Comparison of ENCODE assay signal across 10 mouse cellular contexts in genomic region chr5:76025996-76026665, GRCm38 (mm10). TPM values are rescaled to one million over a fixed set of nuclear protein-coding genes. Genes with fewer than 3 reads are reported as not detected.
DNase-seq lines count a peak whose midpoint lies in the region; ATAC-seq and TF ChIP-seq lines count a peak whose summit lies in the region.
"Had no signal": no experiment of that assay in that cellular context is flagged by ENCODE, and none has a peak within 500 bp of the region (broad histone marks: within the 10 kb centered on the region; RNA-seq: fewer than 3 reads in every experiment).

No protein-coding gene starts in this region.

- no peaks in the 10 kb centered on the region for H3K79me2 ChIP-seq in liver, adult 2 months (ENCODE audit: control insufficient read depth, insufficient read depth, low read length)

- no peaks in the 10 kb centered on the region for H3K9me3 ChIP-seq in liver, embryonic 11.5 days (ENCODE audit: control insufficient read depth, low read length)
- H3K9me3 ChIP-seq: G1E had no signal

- peak; percentile 54 for TF ChIP-seq CTCF in liver, adult 2 months (IDR thresholded peaks at IDR 0.05; ENCODE audit: low read depth, low read length)
- TF ChIP-seq CTCF in brain, embryonic 14.5 days (IDR thresholded peaks at IDR 0.05; ENCODE audit: borderline replicate concordance, extremely low read depth, insufficient read depth, insufficient read length), result peak; percentile 37; the same call in 1 of the 2 replicates

- H3K9ac ChIP-seq in liver, adult 2 months (ENCODE audit: low read depth, low read length), result no peak overlapping the region
- H3K9ac ChIP-seq in liver, embryonic 11.5 days (ENCODE audit: low read depth, low read length), result no peak overlapping the region

- no peak for TF ChIP-seq POLR2A in liver, adult 2 months (IDR thresholded peaks at IDR 0.05; ENCODE audit: extremely low read depth, insufficient read depth, low read length)
- TF ChIP-seq POLR2A in brain, embryonic 14.5 days (IDR thresholded peaks at IDR 0.05; ENCODE audit: borderline replicate concordance, extremely low read depth, insufficient read depth, insufficient read length, poor library complexity, severe bottlenecking), result no peak

- H3K27me3 ChIP-seq in liver, adult 2 months (ENCODE audit: control insufficient read depth, insufficient read depth, low read length), result no peaks in the 10 kb centered on the region
- no peaks in the 10 kb centered on the region for H3K27me3 ChIP-seq in liver, embryonic 11.5 days (replicated peaks; ENCODE audit: control insufficient read depth, insufficient read depth, low read length)

- H3K27ac ChIP-seq in liver, adult 2 months (replicated peaks; ENCODE audit: insufficient read depth, low read depth, low read length), result no peak overlapping the region
- H3K27ac ChIP-seq in liver, embryonic 11.5 days (ENCODE audit: low read depth, low read length), result no peak overlapping the region
- H3K27ac ChIP-seq: macrophage had no signal

- peaks cover 2% of the 10 kb centered on the region; the same call in 1 of the 2 replicates for H3K4me1 ChIP-seq in liver, adult 2 months (ENCODE audit: control insufficient read depth, insufficient read depth, low read length)
- H3K4me1 ChIP-seq in liver, embryonic 11.5 days (replicated peaks; ENCODE audit: control insufficient read depth, insufficient read depth, low read length), result peaks cover 9% of the 10 kb centered on the region

- H3K4me3 ChIP-seq in liver, adult 2 months (ENCODE audit: insufficient read depth, low read depth, low read length), result no peak overlapping the region
- no peak overlapping the region for H3K4me3 ChIP-seq in liver, embryonic 11.5 days (ENCODE audit: low read depth, low read length)

- ATAC-seq in liver, embryonic 11.5 days (replicated peaks; ENCODE audit: low FRiP score), result no peak

- H3K4me2 ChIP-seq in liver, embryonic 11.5 days, result no peak overlapping the region

- H3K36me3 ChIP-seq in liver, adult 2 months (ENCODE audit: control insufficient read depth, insufficient read depth, low read length), result no peaks in the 10 kb centered on the region
- H3K36me3 ChIP-seq in liver, embryonic 11.5 days (ENCODE audit: control insufficient read depth, insufficient read depth, low read length), result no peaks in the 10 kb centered on the region
- H3K36me3 ChIP-seq: G1E had no signal

- peak; percentile 72 for DNase-seq in embryo, embryonic 10 days (ENCODE audit: low spot score)
- no peak for DNase-seq in embryo, embryonic 9.5 days (ENCODE audit: extremely low spot score)
- peak; percentile 64 for DNase-seq in liver, adult 2 months (ENCODE audit: extremely low read depth, low read depth, low spot score)
- no peak for DNase-seq in liver, embryonic 11.5 days (ENCODE audit: low spot score)
- peak; percentile 56 for DNase-seq in brain, embryonic 14.5 days (ENCODE audit: low read depth)
- DNase-seq in kidney, postnatal 4 days, result peak; percentile 46 to 57
- no peak for DNase-seq in gastrocnemius, adult 8-10 months (ENCODE audit: low spot score in 2 of 2)
- no peak for DNase-seq in layer of hippocampus, postnatal 10 days (ENCODE audit: low spot score in 2 of 2)

- 36% methylated on average over 4 of the region's 4 CpGs for WGBS in liver, adult 2 months
- WGBS in liver, embryonic 11.5 days, result 53% methylated on average over 4 of the region's 4 CpGs

RNA-seq across cellular contexts. Expression of gene Kdr, which starts 47.9 kb away (rescaled TPM):
- total RNA-seq in liver, adult 2 months (2014; rRNA removed), result 33.4 and 35.1 TPM in 2 replicates
- polyA plus RNA-seq in liver, adult 2 months (2012; rRNA removed), result 5.8 and 7.8 TPM in 2 replicates
- 28.0 and 31.2 TPM in 2 replicates for polyA plus RNA-seq in liver, embryonic 11.5 days (2014; fragmentation: Nextera tagmentation; extraction: Ambion mirVana)
- polyA plus RNA-seq in brain, embryonic 14.5 days (2012; rRNA removed), result 14.7 and 25.8 TPM in 2 replicates
- total RNA-seq in gastrocnemius, adult 8-10 months (2022), result 10 to 100 TPM; 11.1 to 14.3 (median 11.5) TPM
- total RNA-seq in layer of hippocampus, postnatal 10 days (2021), result 10 to 100 TPM; 26.9 to 30.2 TPM
- polyA plus RNA-seq: G1E had no signal

Comparison
In these comparisons a context has a peak if more than half of its experiments do, and no peak if none do; other contexts are left out.
1. DNase-seq: peak in embryo, embryonic 10 days (single experiment), liver, adult 2 months (single experiment), brain, embryonic 14.5 days (single experiment) and kidney, postnatal 4 days (2 of 2); none in embryo, embryonic 9.5 days (single experiment), liver, embryonic 11.5 days (single experiment), gastrocnemius, adult 8-10 months (0 of 2) and layer of hippocampus, postnatal 10 days (0 of 2).